Mouse (Mus musculus): ENCODE results near the gene Grik3. TPM values are rescaled to one million over a fixed set of nuclear protein-coding genes. Genes with fewer than 3 reads are reported as not detected.
A peak's percentile ranks its signal among the peaks of the same experiment; 100 is the strongest.

Gene Grik3
- polyA plus RNA-seq, 1 experiment from 2014 or later, result 0.23 TPM

- Histone ChIP-seq H3K9me3 (replicated peaks) (no peaks in the 10 kb centered on the region), H3K36me3 (no peaks in the 10 kb centered on the region), H3K27ac (ENCODE audit: poor library complexity, severe bottlenecking) (no peak overlapping the region), H3K4me1 (replicated peaks) (no peaks in the 10 kb centered on the region), H3K9ac (no peak overlapping the region), H3K4me2 (no peak overlapping the region), H3K27me3 (replicated peaks) (no peaks in the 10 kb centered on the region; the same call in 1 of the 2 replicates), H3K4me3 (no peak overlapping the region)
- WGBS, result 71% methylated on average over 8 of the region's 8 CpGs
- no peak for ATAC-seq (ENCODE audit: insufficient number of reproducible peaks, low FRiP score)
Measured at GRCm38 (mm10) chr4:125618524-125619320, 128.2 kb downstream of the Grik3 start.

- no peaks in the 10 kb centered on the region for H3K36me3 ChIP-seq
- no peak overlapping the region for H3K4me3 ChIP-seq
- H3K9ac ChIP-seq, result no peak overlapping the region
- H3K4me1 ChIP-seq (replicated peaks), result no peaks in the 10 kb centered on the region
- H3K4me2 ChIP-seq, result no peak overlapping the region
- no peaks in the 10 kb centered on the region; the same call in 1 of the 2 replicates for H3K27me3 ChIP-seq (replicated peaks)
- H3K27ac ChIP-seq (ENCODE audit: poor library complexity, severe bottlenecking), result no peak overlapping the region
- H3K9me3 ChIP-seq (replicated peaks), result peaks cover 4% of the 10 kb centered on the region
- WGBS, result 85% methylated on average over 9 of the region's 9 CpGs
- no peak for ATAC-seq (ENCODE audit: insufficient number of reproducible peaks, low FRiP score)
Measured at GRCm38 (mm10) chr4:125624885-125625678, 134.6 kb downstream of the Grik3 start.

GRCm38 (mm10) chr4:125629544-125629943 lies 139.0 kb downstream of the Grik3 start:
- no peak overlapping the region for H3K4me2 ChIP-seq
- no peak for ATAC-seq (ENCODE audit: insufficient number of reproducible peaks, low FRiP score)
- no peaks in the 10 kb centered on the region for H3K36me3 ChIP-seq
- 77% methylated on average over 4 of the region's 4 CpGs for WGBS
- H3K9me3 ChIP-seq (replicated peaks), result peaks cover 4% of the 10 kb centered on the region
- H3K4me1 ChIP-seq (replicated peaks), result no peaks in the 10 kb centered on the region
- H3K9ac ChIP-seq, result no peak overlapping the region
- no peaks in the 10 kb centered on the region for H3K27me3 ChIP-seq (replicated peaks)
- H3K27ac ChIP-seq (ENCODE audit: poor library complexity, severe bottlenecking), result no peak overlapping the region
- no peak overlapping the region for H3K4me3 ChIP-seq

GRCm38 (mm10) chr4:125635037-125635436 lies 144.5 kb downstream of the Grik3 start:
- Histone ChIP-seq H3K9me3 (replicated peaks) (no peaks in the 10 kb centered on the region; the same call in 1 of the 2 replicates), H3K36me3 (no peaks in the 10 kb centered on the region), H3K4me2 (no peak overlapping the region), H3K27me3 (replicated peaks) (no peaks in the 10 kb centered on the region), H3K9ac (no peak overlapping the region), H3K27ac (ENCODE audit: poor library complexity, severe bottlenecking) (no peak overlapping the region), H3K4me3 (no peak overlapping the region), H3K4me1 (replicated peaks) (peaks cover 33% of the 10 kb centered on the region)
- WGBS, result 88% methylated on average over 11 of the region's 11 CpGs
- ATAC-seq (ENCODE audit: insufficient number of reproducible peaks, low FRiP score), result no peak

GRCm38 (mm10) chr4:125636616-125637304 lies 146.3 kb downstream of the Grik3 start:
- Histone ChIP-seq H3K27me3 (replicated peaks) (no peaks in the 10 kb centered on the region), H3K27ac (ENCODE audit: poor library complexity, severe bottlenecking) (no peak overlapping the region), H3K9ac (no peak overlapping the region), H3K4me3 (no peak overlapping the region), H3K9me3 (replicated peaks) (no peaks in the 10 kb centered on the region), H3K36me3 (no peaks in the 10 kb centered on the region), H3K4me2 (no peak overlapping the region), H3K4me1 (replicated peaks) (peaks cover 46% of the 10 kb centered on the region)
- ATAC-seq (ENCODE audit: insufficient number of reproducible peaks, low FRiP score), result no peak
- WGBS, result 58% methylated on average over 13 of the region's 13 CpGs

- WGBS, result 80% methylated on average over 13 of the region's 13 CpGs
- ATAC-seq (ENCODE audit: insufficient number of reproducible peaks, low FRiP score), result no peak
- H3K4me1 ChIP-seq (replicated peaks), result peaks cover 52% of the 10 kb centered on the region
Measured at GRCm38 (mm10) chr4:125637364-125637763, 146.9 kb downstream of the Grik3 start.

GRCm38 (mm10) chr4:125640520-125640919 lies 150.0 kb downstream of the Grik3 start:
- Histone ChIP-seq H3K4me1 (replicated peaks) (peaks cover 60% of the 10 kb centered on the region), H3K27me3 (replicated peaks) (no peaks in the 10 kb centered on the region), H3K4me3 (no peak overlapping the region), H3K36me3 (no peaks in the 10 kb centered on the region), H3K27ac (ENCODE audit: poor library complexity, severe bottlenecking) (peak overlapping the region; percentile 97), H3K9ac (peak overlapping the region; percentile 33; the same call in 1 of the 2 replicates), H3K4me2 (peak overlapping the region; percentile 36; the same call in 1 of the 2 replicates), H3K9me3 (replicated peaks) (no peaks in the 10 kb centered on the region)
- ATAC-seq (ENCODE audit: insufficient number of reproducible peaks, low FRiP score), result peak; percentile 60
- WGBS, result 34% methylated on average over 9 of the region's 9 CpGs

More at GRCm38 (mm10) chr4:125637364-125637763, 146.9 kb downstream of the Grik3 start:
- Histone ChIP-seq H3K9me3 (replicated peaks) (no peaks in the 10 kb centered on the region), H3K36me3 (no peaks in the 10 kb centered on the region), H3K4me2 (no peak overlapping the region), H3K27me3 (replicated peaks) (no peaks in the 10 kb centered on the region), H3K4me3 (no peak overlapping the region), H3K9ac (no peak overlapping the region), H3K27ac (ENCODE audit: poor library complexity, severe bottlenecking) (no peak overlapping the region)

GRCm38 (mm10) chr4:125640921-125641663 lies 150.6 kb downstream of the Grik3 start:
- peak overlapping the region; percentile 31; the same call in 1 of the 2 replicates for H3K9ac ChIP-seq
- H3K27ac ChIP-seq (ENCODE audit: poor library complexity, severe bottlenecking), result peak overlapping the region; percentile 97
- no peaks in the 10 kb centered on the region for H3K9me3 ChIP-seq (replicated peaks)
- no peak overlapping the region for H3K4me3 ChIP-seq
- H3K36me3 ChIP-seq, result no peaks in the 10 kb centered on the region
- no peaks in the 10 kb centered on the region for H3K27me3 ChIP-seq (replicated peaks)
- 34% methylated on average over 15 of the region's 15 CpGs for WGBS
- peak; percentile 76 for ATAC-seq (ENCODE audit: insufficient number of reproducible peaks, low FRiP score)
- H3K4me2 ChIP-seq, result peak overlapping the region; percentile 36
- peaks cover 58% of the 10 kb centered on the region for H3K4me1 ChIP-seq (replicated peaks)

GRCm38 (mm10) chr4:125644581-125645568 lies 154.4 kb downstream of the Grik3 start:
- H3K4me3 ChIP-seq, result no peak overlapping the region
- no peak overlapping the region for H3K27ac ChIP-seq (ENCODE audit: poor library complexity, severe bottlenecking)
- no peaks in the 10 kb centered on the region for H3K27me3 ChIP-seq (replicated peaks)
- H3K4me2 ChIP-seq, result no peak overlapping the region
- peaks cover 29% of the 10 kb centered on the region for H3K4me1 ChIP-seq (replicated peaks)
- no peak for ATAC-seq (ENCODE audit: insufficient number of reproducible peaks, low FRiP score)
- no peak overlapping the region for H3K9ac ChIP-seq
- no peaks in the 10 kb centered on the region for H3K9me3 ChIP-seq (replicated peaks)
- WGBS, result 74% methylated on average over 23 of the region's 23 CpGs
- no peaks in the 10 kb centered on the region for H3K36me3 ChIP-seq

All from heart, embryonic 12.5 days (tissue).